Mouse (Mus musculus) heart, postnatal 10 days (tissue): Measurements from ENCODE around the gene Gm28102. TPM values are rescaled to one million over a fixed set of nuclear protein-coding genes. Genes with fewer than 3 reads are reported as not detected.
"Not testable (repeated sequence)": the region's sequence is repeated elsewhere in the genome, so short reads cannot be mapped to it uniquely, and the experiment has no call there.

Source experiments
- DNase-seq, 2 experiments: peaks; one replicate each; pipeline ENCODE4 v3.0.0; 2021
- intact Hi-C: fragments of 180-260 bp; cut with DNase I; formaldehyde crosslinking; loops from one replicate; pipeline ENCODE4 v1.15.1; 2025
- total RNA-seq, 2 experiments: library from RNA; stranded (reverse); gene quantifications; 2 replicates each; pipeline ENCODE4 v1.2.3; 2021

Gm28102 gene
- total RNA-seq, result not detected

GRCm38 (mm10) chrY:88053015-88053414, at the start of gene Gm28102:
Gm28102 (plus strand) TSS chrY:88053315.
- DNase-seq, intact Hi-C loops: not testable (repeated sequence)
